Mouse (Mus musculus) cortical plate, adult 2 months (tissue): ENCODE measurements at regions not wholly inside any gene's neighbourhood (a gene's known extent, or its start where the extent isn't known, plus 50 kb on each side); places are given as distances from the start of the nearest gene placed in this dataset.

Source experiments
- CTCF ChIP-seq: fragments of 200-500 bp; IDR thresholded peaks from 2 replicates; pipeline ENCODE4 v1.5.1; 2011; ENCODE audit warnings: mild to moderate bottlenecking, control low read depth, low read length; ENCODE audit not compliant: insufficient read depth; ENCODE audit errors: extremely low read depth
- POLR2A ChIP-seq: fragments of 200-500 bp; IDR thresholded peaks from 2 replicates; pipeline ENCODE4 v1.6.1; 2011; ENCODE audit warnings: mild to moderate bottlenecking, low read length, control low read depth; ENCODE audit not compliant: insufficient read depth; ENCODE audit errors: extremely low read depth

DNA sequence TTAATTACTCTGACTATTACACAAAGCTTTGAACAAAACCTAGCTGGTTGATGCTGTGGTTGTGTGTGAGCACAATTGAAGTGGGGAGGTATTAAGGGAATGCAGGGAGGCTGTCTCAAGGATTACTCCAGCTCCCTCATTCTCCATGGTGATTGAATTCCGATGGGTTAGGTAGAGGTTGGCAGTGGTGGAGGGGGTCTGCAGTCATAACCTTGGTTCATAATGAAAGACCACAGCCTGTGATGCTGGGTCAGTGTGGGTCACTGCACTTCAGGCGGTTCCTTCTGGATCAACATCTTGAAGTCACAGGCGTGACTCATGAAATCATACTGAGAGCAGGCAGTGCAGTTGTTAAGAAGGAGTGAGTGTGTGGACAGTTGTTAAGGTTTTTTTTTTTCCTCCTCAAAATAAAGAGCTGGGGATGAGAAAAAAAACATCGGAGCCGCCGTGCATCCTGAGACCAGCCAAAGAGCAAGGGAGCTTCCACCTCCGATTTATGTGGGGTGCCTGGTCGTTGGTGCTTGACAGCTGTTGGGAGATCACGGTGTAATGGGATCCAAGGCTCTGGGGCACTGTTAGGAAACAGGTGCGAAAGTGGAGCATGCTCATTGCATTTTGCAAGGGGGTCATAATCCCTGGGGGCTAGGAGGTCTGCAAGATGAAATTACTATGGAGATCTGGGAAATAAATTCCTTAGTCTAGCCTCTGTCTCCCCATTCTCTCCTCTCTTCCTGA lies 161.5 kb upstream of the Cops8 start:
- TF ChIP-seq POLR2A: no peak
- no peak for TF ChIP-seq CTCF
